Mouse (Mus musculus) monocyte, adult 5-6 weeks (primary cell): Measurements from ENCODE around the gene CN725425. TPM values are rescaled to one million over a fixed set of nuclear protein-coding genes. Genes with fewer than 3 reads are reported as not detected.

Experiments used
- ATAC-seq: fragments of 153-309, 156-312 bp; replicated peaks from 2 replicates; pipeline ENCODE4 v1.8.0; 2017; ENCODE audit warnings: mild to moderate bottlenecking; ENCODE audit not compliant: low TSS enrichment, insufficient number of reproducible peaks, severe bottlenecking, poor library complexity, low FRiP score
- total RNA-seq: library from RNA; stranded (forward); fragments of 200-1000, 200-491, 200-594 nt; gene quantifications from 3 replicates; pipeline ENCODE4 v1.2.3, GENCODE M21; 2017

Gene CN725425
- not detected in 3 replicates for total RNA-seq

DNA sequence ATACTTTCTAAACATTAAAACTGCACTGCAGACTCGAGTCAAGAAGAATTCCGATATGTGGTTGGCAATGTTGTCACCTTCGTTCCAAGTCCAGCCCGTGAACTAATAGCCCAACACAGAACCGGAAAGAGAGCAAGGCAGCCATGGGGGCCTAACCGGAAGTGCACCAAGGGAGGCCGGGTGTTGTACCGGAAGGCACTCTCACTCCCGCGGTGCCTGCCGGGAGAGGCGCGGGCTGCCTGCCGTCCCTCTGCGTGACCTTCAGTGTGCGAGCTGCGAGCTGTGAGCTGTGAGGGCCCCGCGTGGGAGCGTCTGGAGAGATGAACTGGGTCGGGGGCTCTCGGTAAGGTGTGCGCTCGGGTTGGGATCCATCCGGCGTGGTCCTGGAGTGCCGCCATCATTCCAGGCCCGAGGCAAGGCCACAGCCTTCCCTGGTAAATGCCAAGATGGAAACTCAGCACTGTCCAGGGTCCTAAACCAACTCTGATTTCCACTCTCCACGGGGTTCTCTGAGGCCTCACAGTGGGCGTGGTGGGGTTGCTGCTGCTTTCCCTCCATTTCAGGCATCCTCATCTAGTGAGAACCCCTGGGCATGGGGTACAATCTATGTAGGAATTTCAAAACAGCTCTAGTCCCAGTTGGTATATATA lies at the start of gene CN725425:
TSS of gene CN725425 (plus strand) at position 239 of the 650 bp plus-strand sequence.
- 0 out of 2 replicates have a peak, but pooled peaks have one; percentile 9 for ATAC-seq

DNA sequence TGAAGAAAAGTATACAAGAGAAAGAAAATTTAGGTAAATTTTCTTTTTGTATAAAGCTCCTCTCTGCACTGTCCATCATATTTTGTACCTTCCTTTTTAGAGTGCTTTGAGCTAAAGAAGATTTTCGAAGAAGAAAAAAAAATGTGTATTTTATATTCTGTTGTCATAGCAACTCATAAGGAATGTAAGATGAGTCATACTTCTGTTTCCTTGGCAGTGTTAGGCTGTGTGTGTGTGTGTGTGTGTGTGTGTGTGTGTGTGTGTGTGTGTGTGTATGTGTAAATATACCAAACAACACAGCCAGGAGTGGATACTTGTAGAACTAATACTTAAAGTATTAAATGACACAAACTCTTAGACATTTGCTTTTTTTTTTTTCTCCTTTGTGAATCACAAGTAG lies 46.7 kb upstream of the CN725425 start:
- no peak for ATAC-seq

- no peak for ATAC-seq
Measured at GRCm38 (mm10) chr15:91153311-91153710, 46.0 kb upstream of the CN725425 start.

- no peak for ATAC-seq
Measured at GRCm38 (mm10) chr15:91161153-91161552, 38.1 kb upstream of the CN725425 start.

GRCm38 (mm10) chr15:91163454-91163853 lies 35.8 kb upstream of the CN725425 start:
- no peak for ATAC-seq

GRCm38 (mm10) chr15:91165021-91165420 lies 34.3 kb upstream of the CN725425 start:
- peak; percentile 76 for ATAC-seq

DNA sequence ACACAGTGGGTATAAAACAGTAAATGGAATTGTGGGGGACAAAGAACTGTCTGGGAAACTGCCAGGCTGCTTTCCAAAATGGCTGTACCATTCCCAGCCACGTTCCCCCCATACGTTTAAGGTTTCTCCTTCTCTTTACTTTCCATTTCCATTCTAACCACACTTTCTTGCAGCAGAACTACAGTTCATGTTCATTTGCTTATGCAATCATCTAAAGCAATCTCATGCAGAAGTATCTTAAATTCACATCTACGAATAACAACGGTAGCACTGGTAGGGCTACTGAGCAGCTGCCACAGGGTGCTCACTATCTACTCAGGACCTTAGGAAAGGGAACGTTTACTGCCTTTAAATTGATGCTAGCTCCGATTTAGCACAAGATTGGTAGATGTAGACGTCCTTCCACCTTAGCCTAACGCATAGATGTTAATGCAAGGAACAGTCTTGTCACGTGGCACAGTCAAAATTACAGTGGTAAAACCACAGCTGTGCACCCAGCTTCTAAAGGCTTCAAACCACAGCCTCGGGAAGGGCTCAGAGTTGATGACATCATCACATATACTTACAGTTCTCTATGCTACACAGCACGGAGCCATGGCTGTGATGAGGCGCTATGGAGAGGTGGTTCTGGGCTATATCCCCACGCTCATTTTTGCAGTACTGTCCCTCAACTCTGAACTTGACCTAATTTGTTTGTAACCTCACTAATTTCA lies 31.3 kb upstream of the CN725425 start:
- ATAC-seq, result peak; percentile 86

DNA sequence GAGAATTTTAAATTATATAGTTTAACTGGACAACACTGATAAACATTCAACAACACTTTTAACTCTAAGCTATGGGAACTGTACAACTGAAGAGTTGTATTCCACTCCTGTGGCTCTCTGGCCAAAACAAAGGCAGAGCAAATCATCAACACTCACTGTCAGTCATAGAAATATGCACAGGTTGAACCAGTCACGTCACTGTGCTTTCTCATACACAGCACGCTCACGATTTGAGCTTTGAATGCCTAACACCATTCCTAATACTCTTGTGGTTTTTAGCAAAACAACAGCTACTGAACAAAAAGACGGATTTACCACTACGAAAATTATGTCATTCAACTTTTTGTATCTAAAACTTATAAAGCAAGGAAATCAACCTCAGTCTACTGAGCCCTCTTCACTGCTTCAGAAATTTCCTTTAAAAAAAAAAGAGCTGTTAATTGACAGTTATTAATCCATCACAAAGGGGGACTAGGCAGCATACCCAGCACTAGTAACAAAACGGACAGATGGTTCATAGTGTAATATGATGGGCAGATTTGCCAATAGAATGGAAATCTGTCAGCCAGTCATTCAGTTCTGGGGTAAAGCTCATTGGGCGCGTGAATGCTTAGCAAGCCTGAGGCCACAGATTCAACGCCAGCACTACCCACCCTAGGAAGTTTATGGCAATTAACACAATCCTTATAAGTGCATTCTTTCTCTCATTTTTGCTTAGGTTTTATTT lies 28.5 kb upstream of the CN725425 start:
- no peak for ATAC-seq

DNA sequence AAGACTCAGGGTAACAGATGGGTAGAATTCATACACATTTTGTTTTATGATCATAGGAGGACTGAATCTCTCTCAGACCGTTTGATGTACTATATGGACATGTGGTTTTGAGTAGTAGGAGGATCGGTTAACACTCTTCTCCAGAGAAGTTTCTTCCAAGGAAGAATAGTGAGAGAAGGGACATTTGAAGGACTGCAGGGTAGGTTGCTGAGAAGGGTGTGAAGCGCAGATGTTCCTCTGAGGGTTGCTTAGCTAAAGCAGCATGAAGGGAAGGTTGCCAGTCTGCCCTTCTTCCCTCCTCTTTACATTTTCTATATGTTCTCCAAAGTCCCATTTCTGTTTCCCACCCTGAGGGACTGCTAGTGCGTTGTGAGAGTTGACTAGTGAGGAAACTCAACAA lies 28.0 kb upstream of the CN725425 start:
- no peak for ATAC-seq

- ATAC-seq, result peak; percentile 75
Measured at GRCm38 (mm10) chr15:91172193-91172592, 27.1 kb upstream of the CN725425 start.

- ATAC-seq, result peak; percentile 74; the same call in 1 of the 2 replicates
Measured at GRCm38 (mm10) chr15:91178656-91179314, 20.5 kb upstream of the CN725425 start.

DNA sequence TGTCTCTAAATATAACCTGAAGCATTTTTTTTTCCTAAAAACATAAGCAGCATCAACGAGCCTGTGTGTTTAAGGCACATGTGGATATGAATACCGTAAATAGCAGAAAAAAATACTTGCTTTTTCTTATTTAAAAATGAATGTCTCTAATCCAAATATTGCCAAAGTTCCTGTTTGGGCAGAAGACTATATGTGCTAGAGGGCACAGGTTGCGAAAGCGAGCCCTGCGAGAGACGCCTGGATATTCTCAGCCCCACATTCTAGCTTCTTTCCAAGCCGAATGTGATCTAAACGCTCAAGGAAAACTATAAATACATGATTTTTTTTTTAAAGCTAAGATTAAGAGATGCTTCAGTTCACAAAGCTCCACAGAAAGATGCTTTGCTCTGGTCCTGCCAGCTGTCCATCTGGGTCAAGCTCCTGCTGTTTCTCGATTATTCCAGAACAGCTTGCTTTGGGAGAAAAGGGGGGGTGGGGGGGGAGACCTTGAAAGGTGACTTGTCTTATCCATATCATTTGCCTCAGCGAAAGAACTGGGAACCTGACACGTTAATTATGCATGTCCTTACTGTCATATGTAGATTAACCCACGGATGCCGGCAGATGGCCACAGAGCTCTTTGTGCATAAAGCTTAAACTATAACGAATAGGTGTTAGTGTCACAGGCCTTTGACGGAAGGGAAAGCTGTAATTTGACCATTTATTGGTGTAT lies 19.2 kb upstream of the CN725425 start:
- ATAC-seq, result no peak

DNA sequence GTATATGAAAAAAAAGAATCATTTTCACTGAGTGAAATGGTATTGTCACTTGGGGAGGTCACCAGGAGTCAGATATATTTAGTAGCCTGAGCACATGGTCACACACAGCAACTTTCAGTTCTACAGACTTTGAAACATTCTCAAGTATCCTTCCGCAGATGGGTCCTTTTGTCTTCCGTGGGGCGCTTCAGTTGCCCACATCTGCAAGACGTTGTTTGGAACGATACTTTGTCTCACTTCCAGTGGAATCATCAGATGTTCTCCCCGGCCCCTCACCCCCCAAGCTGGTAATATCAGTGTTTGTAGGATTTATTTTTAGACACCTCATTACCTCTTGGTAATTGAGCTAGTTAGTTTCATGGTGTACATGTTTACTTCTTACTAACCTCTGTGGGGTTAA lies 12.9 kb upstream of the CN725425 start:
- no peak for ATAC-seq

DNA sequence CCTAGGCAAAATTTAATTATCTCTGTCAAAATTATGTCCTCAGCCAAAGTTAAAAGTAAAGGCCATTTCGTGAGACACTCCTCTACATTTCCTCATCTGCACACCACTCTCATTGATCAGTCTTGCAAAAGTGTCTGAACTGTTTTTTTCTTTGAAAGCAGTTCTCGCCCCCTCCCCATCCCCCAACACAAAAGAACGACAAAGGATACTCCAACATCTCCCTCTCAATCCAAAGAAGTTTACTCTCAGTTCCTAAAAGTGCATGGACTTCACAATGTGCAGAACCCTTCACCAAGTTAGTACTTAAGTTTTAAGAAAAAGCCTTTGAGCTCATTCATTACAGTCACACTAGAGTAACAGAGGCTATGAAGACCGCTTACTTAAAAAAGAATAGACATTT lies 9.3 kb upstream of the CN725425 start:
- ATAC-seq, result no peak

- ATAC-seq, result no peak
Measured at GRCm38 (mm10) chr15:91190519-91191207, 8.6 kb upstream of the CN725425 start.

DNA sequence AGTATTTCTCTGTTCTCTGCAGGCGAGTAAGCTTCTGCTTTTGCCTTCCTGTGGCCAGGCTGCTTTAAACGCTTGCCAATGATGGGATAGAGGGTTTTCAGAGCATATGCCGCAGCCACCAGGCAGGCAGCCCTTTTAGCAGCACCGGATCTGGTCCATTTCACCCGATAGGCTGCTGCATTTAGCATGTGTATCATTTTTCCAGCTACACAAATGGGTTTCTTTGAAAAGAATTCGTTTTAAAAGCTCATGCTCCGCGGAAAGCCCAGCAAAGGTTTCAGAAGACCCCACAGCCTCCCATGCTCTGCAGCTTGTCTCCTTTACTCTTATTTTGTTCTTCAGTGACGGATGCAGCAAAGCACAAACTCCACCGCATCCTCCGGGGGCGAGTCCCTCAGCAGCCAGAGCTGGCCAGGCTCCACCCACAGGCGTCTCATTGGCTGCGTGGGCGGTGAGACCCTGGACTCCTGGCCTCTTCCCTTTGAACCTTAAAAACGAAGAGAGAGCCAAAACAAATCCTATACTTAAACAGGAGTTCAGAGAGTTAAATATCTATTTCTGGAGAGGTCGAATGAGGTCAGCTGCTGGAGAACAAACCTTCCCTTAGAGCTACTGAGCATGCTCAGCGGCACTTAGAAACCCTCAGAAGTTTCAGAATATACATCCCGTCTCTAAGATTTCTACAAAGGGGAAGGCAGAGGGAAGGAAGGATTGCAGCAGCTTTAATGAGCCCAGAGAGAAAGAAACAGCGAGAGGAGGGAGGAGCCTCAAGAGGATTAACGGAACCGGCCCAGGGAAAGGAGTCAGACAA lies 7.7 kb upstream of the CN725425 start, which contains the start of gene Abcd2:
TSS of gene Abcd2 (minus strand) at position 388 of the 811 bp plus-strand sequence.
- peak; percentile 79 for ATAC-seq

- ATAC-seq, result no peak
Measured at GRCm38 (mm10) chr15:91192223-91192598, 7.1 kb upstream of the CN725425 start.
